Mouse (Mus musculus): ENCODE results near the gene Fancl. TPM values are rescaled to one million over a fixed set of nuclear protein-coding genes. Genes with fewer than 3 reads are reported as not detected.

Fancl gene
- polyA plus RNA-seq, 1 experiment from 2014 or later: 14.7 TPM

DNA sequence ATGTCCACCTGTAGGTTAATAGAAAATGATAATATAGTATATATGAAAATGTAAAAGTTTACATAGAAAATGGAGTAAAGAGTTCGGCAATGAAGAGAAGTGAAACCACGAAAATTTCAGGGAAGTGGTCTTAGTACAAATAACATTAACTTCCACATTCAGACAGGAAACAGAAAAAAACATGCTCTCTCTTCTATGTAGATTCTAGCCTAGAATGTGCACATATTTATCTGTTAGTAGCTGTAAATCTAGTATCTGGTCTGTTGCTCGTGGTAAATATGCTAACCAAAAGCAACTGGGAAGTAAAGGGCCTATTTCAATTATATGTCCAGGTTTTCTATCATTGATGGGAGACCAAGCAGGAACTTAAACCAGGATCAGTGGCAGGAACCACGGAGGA is 66.8 kb downstream of the Fancl start:
- ATAC-seq: no peak
- Histone ChIP-seq H3K9ac (ENCODE audit: low read depth, low read length) (no peak overlapping the region), H3K36me3 (ENCODE audit: control insufficient read depth, insufficient read depth, low read length) (no peaks in the 10 kb centered on the region), H3K4me2 (ENCODE audit: low read length) (no peak overlapping the region), H3K27me3 (ENCODE audit: control insufficient read depth, insufficient read depth, low read depth, low read length) (no peaks in the 10 kb centered on the region), H3K9me3 (replicated peaks; ENCODE audit: control insufficient read depth, low read length, poor library complexity, severe bottlenecking) (no peaks in the 10 kb centered on the region), H3K4me3 (ENCODE audit: low read depth, low read length) (no peak overlapping the region), H3K4me1 (ENCODE audit: control insufficient read depth, insufficient read depth, low read length) (no peaks in the 10 kb centered on the region), H3K27ac (ENCODE audit: low read length) (no peak overlapping the region)
- 94% methylated on average over 4 of the region's 4 CpGs for WGBS

- H3K36me3 ChIP-seq (ENCODE audit: control insufficient read depth, insufficient read depth, low read length): no peaks in the 10 kb centered on the region
- H3K4me1 ChIP-seq (ENCODE audit: control insufficient read depth, insufficient read depth, low read length): no peaks in the 10 kb centered on the region
- no peak overlapping the region for H3K4me2 ChIP-seq (ENCODE audit: low read length)
- no peak overlapping the region for H3K9ac ChIP-seq (ENCODE audit: low read depth, low read length)
- ATAC-seq: no peak
- H3K9me3 ChIP-seq (replicated peaks; ENCODE audit: control insufficient read depth, low read length, poor library complexity, severe bottlenecking): no peaks in the 10 kb centered on the region
- 89% methylated on average over 4 of the region's 4 CpGs for WGBS
- H3K27ac ChIP-seq (ENCODE audit: low read length): no peak overlapping the region
- H3K4me3 ChIP-seq (ENCODE audit: low read depth, low read length): no peak overlapping the region
- no peaks in the 10 kb centered on the region for H3K27me3 ChIP-seq (ENCODE audit: control insufficient read depth, insufficient read depth, low read depth, low read length)
These were observed 68.1 kb downstream of the Fancl start for GRCm38 (mm10) chr11:26454081-26454480.

DNA sequence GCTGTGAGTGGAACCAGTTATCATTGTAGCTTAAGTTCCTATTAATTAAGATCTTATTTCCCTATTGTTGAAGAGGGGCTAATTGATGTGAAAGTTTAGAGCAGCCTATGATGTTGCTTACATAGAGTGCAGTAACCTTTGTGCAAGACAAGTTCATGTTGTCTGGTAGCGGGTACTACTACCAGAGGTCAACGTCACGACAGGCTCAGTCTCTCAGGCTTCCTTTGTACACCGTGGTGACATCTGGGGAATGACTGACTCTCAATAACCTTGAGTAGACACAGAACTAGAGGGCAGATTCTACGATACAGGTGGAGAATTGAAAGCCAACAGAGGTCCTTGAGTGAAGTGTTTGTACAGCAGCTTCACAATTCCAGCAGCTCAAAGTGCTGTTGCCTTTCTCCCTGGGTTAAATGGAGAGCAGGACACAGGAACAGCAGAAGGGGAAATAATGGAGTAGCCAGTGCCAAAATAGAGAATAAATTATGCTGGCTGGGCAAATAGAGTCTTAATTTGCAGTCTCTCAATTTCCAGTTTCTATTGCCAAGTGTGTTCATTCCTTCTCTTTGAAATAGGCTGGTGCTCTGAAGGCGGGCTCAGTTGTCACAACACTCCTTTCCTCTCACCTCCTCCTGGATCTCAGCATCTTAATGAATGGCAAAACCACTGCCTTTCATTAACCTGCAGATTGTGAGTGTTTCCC is 91.3 kb downstream of the Fancl start:
- no peaks in the 10 kb centered on the region for H3K9me3 ChIP-seq (replicated peaks; ENCODE audit: control insufficient read depth, low read length, poor library complexity, severe bottlenecking)
- no peak overlapping the region for H3K9ac ChIP-seq (ENCODE audit: low read depth, low read length)
- 84% methylated on average over 6 of the region's 6 CpGs for WGBS

DNA sequence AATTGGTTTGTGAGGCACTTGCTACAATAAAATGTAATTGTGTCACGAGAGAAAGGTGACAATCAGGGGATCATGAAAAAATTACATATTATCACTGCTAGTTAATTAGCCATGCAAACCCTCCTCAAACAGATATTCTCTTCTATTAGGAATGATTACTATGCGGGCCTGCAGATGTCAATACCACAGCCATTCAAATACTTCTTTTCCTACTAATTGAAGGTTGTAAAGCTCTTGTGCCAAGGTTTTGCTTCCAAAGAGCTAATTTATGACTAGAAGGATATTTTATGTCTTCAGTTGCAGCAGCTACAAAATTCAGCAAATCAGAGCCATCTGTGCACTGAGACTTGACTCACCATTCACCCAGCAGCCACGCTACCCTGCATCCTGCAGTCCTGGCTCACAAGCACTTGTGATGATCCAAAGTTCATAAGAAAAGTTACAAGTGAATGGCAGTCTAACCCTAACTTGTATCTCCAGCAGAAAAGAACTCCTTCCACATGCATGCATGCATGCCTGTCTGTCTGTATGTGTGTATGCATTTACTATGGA is 95.8 kb downstream of the Fancl start:
- H3K9ac ChIP-seq (ENCODE audit: low read depth, low read length): no peak overlapping the region
- H3K4me1 ChIP-seq (ENCODE audit: control insufficient read depth, insufficient read depth, low read length): no peaks in the 10 kb centered on the region
- no peaks in the 10 kb centered on the region for H3K36me3 ChIP-seq (ENCODE audit: control insufficient read depth, insufficient read depth, low read length)
- H3K4me2 ChIP-seq (ENCODE audit: low read length): no peak overlapping the region
- H3K9me3 ChIP-seq (replicated peaks; ENCODE audit: control insufficient read depth, low read length, poor library complexity, severe bottlenecking): no peaks in the 10 kb centered on the region
- no peak overlapping the region for H3K4me3 ChIP-seq (ENCODE audit: low read depth, low read length)
- no peak for ATAC-seq
- WGBS: 78% methylated on average over 3 of the region's 3 CpGs
- H3K27ac ChIP-seq (ENCODE audit: low read length): no peak overlapping the region
- no peaks in the 10 kb centered on the region for H3K27me3 ChIP-seq (ENCODE audit: control insufficient read depth, insufficient read depth, low read depth, low read length)

More for the DNA sequence above, 91.3 kb downstream of the Fancl start:
- Histone ChIP-seq H3K36me3 (ENCODE audit: control insufficient read depth, insufficient read depth, low read length) (no peaks in the 10 kb centered on the region), H3K4me1 (ENCODE audit: control insufficient read depth, insufficient read depth, low read length) (no peaks in the 10 kb centered on the region), H3K27me3 (ENCODE audit: control insufficient read depth, insufficient read depth, low read depth, low read length) (no peaks in the 10 kb centered on the region), H3K4me2 (ENCODE audit: low read length) (no peak overlapping the region), H3K4me3 (ENCODE audit: low read depth, low read length) (no peak overlapping the region), H3K27ac (ENCODE audit: low read length) (no peak overlapping the region)
- no peak for ATAC-seq

- Histone ChIP-seq H3K9ac (ENCODE audit: low read depth, low read length) (no peak overlapping the region), H3K4me3 (ENCODE audit: low read depth, low read length) (no peak overlapping the region), H3K4me1 (ENCODE audit: control insufficient read depth, insufficient read depth, low read length) (no peaks in the 10 kb centered on the region), H3K27me3 (ENCODE audit: control insufficient read depth, insufficient read depth, low read depth, low read length) (no peaks in the 10 kb centered on the region), H3K9me3 (replicated peaks; ENCODE audit: control insufficient read depth, low read length, poor library complexity, severe bottlenecking) (no peaks in the 10 kb centered on the region), H3K4me2 (ENCODE audit: low read length) (no peak overlapping the region), H3K27ac (ENCODE audit: low read length) (no peak overlapping the region), H3K36me3 (ENCODE audit: control insufficient read depth, insufficient read depth, low read length) (no peaks in the 10 kb centered on the region)
- WGBS: 71% methylated on average over 12 of the region's 12 CpGs
- ATAC-seq: peak; percentile 88
These were observed 104.0 kb downstream of the Fancl start for GRCm38 (mm10) chr11:26489761-26490466.

- H3K36me3 ChIP-seq (ENCODE audit: control insufficient read depth, insufficient read depth, low read length): no peaks in the 10 kb centered on the region
- H3K9ac ChIP-seq (ENCODE audit: low read depth, low read length): no peak overlapping the region
- H3K27ac ChIP-seq (ENCODE audit: low read length): no peak overlapping the region; the same call in 1 of the 2 replicates
- no peaks in the 10 kb centered on the region for H3K9me3 ChIP-seq (replicated peaks; ENCODE audit: control insufficient read depth, low read length, poor library complexity, severe bottlenecking)
- H3K4me1 ChIP-seq (ENCODE audit: control insufficient read depth, insufficient read depth, low read length): no peaks in the 10 kb centered on the region
- no peak for ATAC-seq
- H3K4me2 ChIP-seq (ENCODE audit: low read length): no peak overlapping the region
- no peaks in the 10 kb centered on the region for H3K27me3 ChIP-seq (ENCODE audit: control insufficient read depth, insufficient read depth, low read depth, low read length)
- 89% methylated on average over 5 of the region's 5 CpGs for WGBS
- H3K4me3 ChIP-seq (ENCODE audit: low read depth, low read length): no peak overlapping the region
These were observed 110.0 kb downstream of the Fancl start for GRCm38 (mm10) chr11:26495951-26496350.

DNA sequence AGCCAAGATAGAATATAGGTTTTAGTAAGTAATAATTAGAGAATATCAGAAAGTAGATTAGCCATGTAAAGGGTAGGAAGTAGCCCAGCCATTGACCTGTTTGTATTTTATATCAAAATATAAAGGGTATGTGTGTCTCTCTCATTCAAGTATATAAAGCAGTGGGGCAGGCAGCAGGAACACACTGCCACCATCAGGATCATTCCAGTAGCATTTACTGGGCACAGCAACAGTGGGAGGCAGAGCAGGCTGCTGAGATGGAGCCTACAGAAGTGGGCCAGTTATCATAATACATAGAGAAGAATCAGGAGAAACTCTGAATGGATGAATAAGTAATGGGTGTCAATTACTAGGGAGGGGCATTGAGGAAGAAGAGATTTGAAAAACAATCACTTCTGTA is 127.7 kb downstream of the Fancl start:
- Histone ChIP-seq H3K9ac (ENCODE audit: low read depth, low read length) (no peak overlapping the region), H3K4me3 (ENCODE audit: low read depth, low read length) (no peak overlapping the region), H3K4me2 (ENCODE audit: low read length) (no peak overlapping the region), H3K36me3 (ENCODE audit: control insufficient read depth, insufficient read depth, low read length) (no peaks in the 10 kb centered on the region), H3K4me1 (ENCODE audit: control insufficient read depth, insufficient read depth, low read length) (no peaks in the 10 kb centered on the region), H3K27me3 (ENCODE audit: control insufficient read depth, insufficient read depth, low read depth, low read length) (no peaks in the 10 kb centered on the region), H3K27ac (ENCODE audit: low read length) (no peak overlapping the region), H3K9me3 (replicated peaks; ENCODE audit: control insufficient read depth, low read length, poor library complexity, severe bottlenecking) (no peaks in the 10 kb centered on the region)
- ATAC-seq: no peak

DNA sequence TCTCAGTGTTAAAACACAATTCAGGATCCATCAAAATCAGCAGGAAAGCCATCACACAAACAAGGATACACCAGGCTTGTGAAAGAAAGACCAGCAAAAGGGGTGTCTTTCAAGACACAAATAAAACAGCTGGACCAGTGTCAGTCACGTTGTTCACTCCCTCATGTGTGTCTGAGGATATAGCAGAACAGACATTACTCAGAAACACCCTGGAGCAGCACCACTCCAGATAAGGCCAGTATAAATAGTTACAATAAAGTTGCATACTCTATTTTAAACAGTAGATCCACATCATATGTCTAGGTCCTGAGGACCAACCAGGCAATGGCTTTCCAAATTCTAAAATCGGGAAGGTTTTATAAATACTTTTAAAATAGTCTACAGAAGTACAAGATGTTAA is 130.2 kb downstream of the Fancl start:
- Histone ChIP-seq H3K27me3 (ENCODE audit: control insufficient read depth, insufficient read depth, low read depth, low read length) (no peaks in the 10 kb centered on the region), H3K4me3 (ENCODE audit: low read depth, low read length) (no peak overlapping the region), H3K4me1 (ENCODE audit: control insufficient read depth, insufficient read depth, low read length) (no peaks in the 10 kb centered on the region), H3K9ac (ENCODE audit: low read depth, low read length) (no peak overlapping the region), H3K27ac (ENCODE audit: low read length) (no peak overlapping the region), H3K4me2 (ENCODE audit: low read length) (no peak overlapping the region), H3K36me3 (ENCODE audit: control insufficient read depth, insufficient read depth, low read length) (no peaks in the 10 kb centered on the region), H3K9me3 (replicated peaks; ENCODE audit: control insufficient read depth, low read length, poor library complexity, severe bottlenecking) (no peaks in the 10 kb centered on the region)
- ATAC-seq: no peak
- 73% methylated on average over 2 of the region's 2 CpGs for WGBS

DNA sequence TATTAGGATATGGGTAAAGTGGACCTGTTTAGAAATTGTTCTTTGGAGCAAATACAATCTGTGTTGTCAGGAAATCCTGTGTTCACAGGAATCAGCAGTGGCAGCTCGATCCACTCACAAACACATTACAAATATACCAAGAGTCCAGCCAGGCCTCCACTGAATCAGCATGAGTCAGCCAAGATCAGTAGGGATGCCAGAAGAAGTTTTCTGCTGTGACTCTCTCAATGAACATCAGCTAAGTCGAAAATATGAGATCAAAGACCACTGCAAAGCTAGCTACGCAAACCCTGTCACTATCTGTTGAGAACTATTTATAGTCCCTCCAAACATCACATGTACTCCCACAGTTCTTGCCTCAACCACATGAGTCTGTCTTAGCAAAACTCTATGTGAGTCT is 133.1 kb downstream of the Fancl start:
- Histone ChIP-seq H3K36me3 (ENCODE audit: control insufficient read depth, insufficient read depth, low read length) (no peaks in the 10 kb centered on the region), H3K9ac (ENCODE audit: low read depth, low read length) (no peak overlapping the region), H3K4me1 (ENCODE audit: control insufficient read depth, insufficient read depth, low read length) (no peaks in the 10 kb centered on the region), H3K9me3 (replicated peaks; ENCODE audit: control insufficient read depth, low read length, poor library complexity, severe bottlenecking) (no peaks in the 10 kb centered on the region), H3K27ac (ENCODE audit: low read length) (no peak overlapping the region), H3K4me3 (ENCODE audit: low read depth, low read length) (no peak overlapping the region), H3K27me3 (ENCODE audit: control insufficient read depth, insufficient read depth, low read depth, low read length) (no peaks in the 10 kb centered on the region), H3K4me2 (ENCODE audit: low read length) (no peak overlapping the region)
- no peak for ATAC-seq
- whole genome bisulfite sequencing: 83% methylated on average over 3 of the region's 3 CpGs
